Mouse (Mus musculus) kidney, embryonic 14.5 days (tissue): ENCODE results near the gene Camk2d. TPM values are rescaled to one million over a fixed set of nuclear protein-coding genes. Genes with fewer than 3 reads are reported as not detected.

Source experiments
- ATAC-seq: fragments of 200-750 bp; cut with Nextera tagmentation; 2 replicates; pipeline ENCODE4 v1.8.0; 2017; ENCODE audit warnings: moderate number of reproducible peaks, mild to moderate bottlenecking, moderate TSS enrichment, moderate library complexity; ENCODE audit not compliant: low FRiP score, low TSS enrichment
- H3K27ac ChIP-seq: fragments of 300-500 bp; sonication (generic); 2 replicates; pipeline ENCODE4 v1.5.1; 2014; ENCODE audit warnings: low read depth, mild to moderate bottlenecking, low read length, moderate library complexity, mixed read lengths
- H3K27me3 ChIP-seq: fragments of 300-500 bp; sonication (generic); 2 replicates; pipeline ENCODE4 v1.6.1; 2014; ENCODE audit warnings: mild to moderate bottlenecking, low read length; ENCODE audit not compliant: control insufficient read depth, insufficient read depth
- H3K36me3 ChIP-seq: fragments of 300-500 bp; sonication (generic); 2 replicates; pipeline ENCODE4 v1.6.1; 2014; ENCODE audit warnings: low read length, mixed read lengths; ENCODE audit not compliant: control insufficient read depth, insufficient read depth
- H3K4me1 ChIP-seq: fragments of 300-500 bp; sonication (generic); 2 replicates; pipeline ENCODE4 v1.6.1; 2014; ENCODE audit warnings: low read length, mixed read lengths; ENCODE audit not compliant: control insufficient read depth, insufficient read depth
- H3K4me2 ChIP-seq: fragments of 300-500 bp; sonication (generic); replicated peaks from 2 replicates; pipeline ENCODE4 v1.6.1; 2014; ENCODE audit warnings: low read depth, mild to moderate bottlenecking, low read length
- H3K4me3 ChIP-seq: fragments of 300-500 bp; sonication (generic); 2 replicates; pipeline ENCODE4 v1.5.1; 2014; ENCODE audit warnings: mild to moderate bottlenecking, low read length
- H3K9ac ChIP-seq: fragments of 300-500 bp; sonication (generic); 2 replicates; pipeline ENCODE4 v1.6.1; 2014; ENCODE audit warnings: low read depth, mild to moderate bottlenecking, low read length, moderate library complexity
- H3K9me3 ChIP-seq: fragments of 300-500 bp; sonication (generic); 2 replicates; pipeline ENCODE4 v1.6.1; 2016; ENCODE audit warnings: low read length; ENCODE audit not compliant: control insufficient read depth
- WGBS: fragments of 180-500 bp; shearing (Covaris S2); extraction: QIAGEN DNeasy Blood & Tissue Kit; methylation state at CpG from one replicate; pipeline ENCODE4 v1.1.7; 2014; 5-methylcytosine and 5-hydroxymethylcytosine counted together
- polyA plus RNA-seq: library from polyadenylated mRNA; unstranded; fragments of >200 nt; fragmentation: Nextera tagmentation; extraction: Ambion mirVana; gene quantifications from 2 replicates; pipeline ENCODE4 v1.2.1, GENCODE M21; 2014

The Camk2d gene
- polyA plus RNA-seq, 1 experiment from 2014 or later: 29.4 TPM

GRCm38 (mm10) chr3:126725647-126726046 lies 129.5 kb downstream of the Camk2d start:
- WGBS: 78% methylated on average over 9 of the region's 9 CpGs
- H3K9ac ChIP-seq: no peak overlapping the region
- H3K4me1 ChIP-seq: no peaks in the 10 kb centered on the region
- ATAC-seq: no peak
- H3K36me3 ChIP-seq: no peaks in the 10 kb centered on the region
- H3K27ac ChIP-seq: no peak overlapping the region
- no peaks in the 10 kb centered on the region for H3K9me3 ChIP-seq
- no peak overlapping the region for H3K4me3 ChIP-seq
- H3K27me3 ChIP-seq: no peaks in the 10 kb centered on the region
- H3K4me2 ChIP-seq: no peak overlapping the region

DNA sequence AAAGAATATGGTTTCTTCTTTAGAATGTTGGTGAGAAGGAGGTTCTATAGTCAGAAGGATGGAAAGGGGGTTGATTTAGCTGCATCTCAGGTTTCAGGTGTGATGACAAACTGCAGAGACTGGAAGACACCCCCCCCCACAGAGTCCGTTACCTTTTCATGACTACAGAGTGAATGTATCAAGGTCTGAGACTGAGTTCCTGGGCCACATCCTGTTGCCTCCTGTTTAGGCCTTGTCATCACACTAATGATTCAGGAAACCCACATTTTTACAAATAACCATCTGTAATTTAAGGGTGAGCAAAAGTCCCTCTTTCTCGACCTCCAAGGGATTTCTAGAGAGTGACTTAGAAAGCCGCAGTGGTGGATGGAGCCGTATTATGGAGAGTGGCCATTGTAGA lies 131.3 kb downstream of the Camk2d start:
- no peak overlapping the region for H3K4me3 ChIP-seq
- no peak overlapping the region for H3K4me2 ChIP-seq
- H3K4me1 ChIP-seq: no peaks in the 10 kb centered on the region
- no peaks in the 10 kb centered on the region for H3K27me3 ChIP-seq
- no peak overlapping the region for H3K9ac ChIP-seq
- H3K9me3 ChIP-seq: no peaks in the 10 kb centered on the region
- no peak overlapping the region for H3K27ac ChIP-seq
- 91% methylated on average over 4 of the region's 4 CpGs for WGBS
- no peak for ATAC-seq
- no peaks in the 10 kb centered on the region for H3K36me3 ChIP-seq

DNA sequence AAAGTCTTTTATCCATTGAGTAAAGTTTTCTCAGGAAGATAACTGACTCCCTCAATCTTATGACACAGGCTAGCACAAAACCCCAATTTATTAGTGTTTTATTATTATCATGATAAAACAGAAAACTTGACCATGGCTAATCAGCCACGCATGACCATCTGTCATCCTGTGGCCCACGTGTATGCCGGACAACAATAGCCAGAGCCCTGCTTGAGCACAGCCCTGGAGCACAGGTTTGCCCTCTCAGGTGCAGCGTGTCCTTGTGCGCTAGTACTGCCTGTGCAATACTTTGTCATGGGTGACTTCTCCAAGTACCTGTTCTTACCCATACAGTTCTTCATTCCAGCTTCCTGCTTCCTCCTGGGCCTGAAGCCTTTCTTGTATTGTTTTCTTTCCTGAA lies 134.3 kb downstream of the Camk2d start:
- Histone ChIP-seq H3K9me3 (no peaks in the 10 kb centered on the region), H3K9ac (no peak overlapping the region), H3K27ac (no peak overlapping the region), H3K4me1 (no peaks in the 10 kb centered on the region), H3K36me3 (no peaks in the 10 kb centered on the region), H3K4me2 (no peak overlapping the region), H3K27me3 (no peaks in the 10 kb centered on the region), H3K4me3 (no peak overlapping the region)
- WGBS: 87% methylated on average over 5 of the region's 5 CpGs
- no peak for ATAC-seq

DNA sequence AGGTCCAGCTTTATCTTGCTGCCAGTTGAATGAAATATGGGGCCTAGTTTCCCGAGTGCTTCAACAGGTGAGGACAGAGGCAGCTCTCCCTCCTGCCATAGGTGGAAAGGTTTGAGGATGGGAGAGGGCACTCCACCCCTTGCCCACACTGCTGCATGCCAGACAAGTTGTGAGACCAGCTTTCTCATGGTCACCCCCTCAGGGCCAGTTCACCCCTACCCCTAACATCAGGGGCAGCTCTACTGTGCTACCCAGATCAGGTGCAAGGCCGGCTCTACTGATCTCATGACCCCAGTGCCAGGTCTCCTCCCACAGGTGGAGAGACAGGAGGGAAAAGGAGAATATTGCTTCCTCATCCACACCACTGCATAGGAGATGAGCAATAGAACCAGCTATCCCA lies 136.2 kb downstream of the Camk2d start:
- H3K27ac ChIP-seq: no peak overlapping the region
- no peak overlapping the region for H3K4me3 ChIP-seq
- ATAC-seq: no peak
- 86% methylated on average over 2 of the region's 2 CpGs for WGBS
- H3K4me1 ChIP-seq: no peaks in the 10 kb centered on the region
- no peaks in the 10 kb centered on the region for H3K27me3 ChIP-seq
- H3K36me3 ChIP-seq: no peaks in the 10 kb centered on the region
- H3K4me2 ChIP-seq: no peak overlapping the region
- no peak overlapping the region for H3K9ac ChIP-seq
- H3K9me3 ChIP-seq: no peaks in the 10 kb centered on the region

- Histone ChIP-seq H3K27ac (no peak overlapping the region), H3K36me3 (no peaks in the 10 kb centered on the region), H3K27me3 (no peaks in the 10 kb centered on the region), H3K4me3 (no peak overlapping the region), H3K4me1 (no peaks in the 10 kb centered on the region), H3K9ac (no peak overlapping the region), H3K9me3 (no peaks in the 10 kb centered on the region), H3K4me2 (no peak overlapping the region)
- no peak for ATAC-seq
- 92% methylated on average over 2 of the region's 2 CpGs for WGBS
Observed at GRCm38 (mm10) chr3:126734533-126734932, 138.4 kb downstream of the Camk2d start.

DNA sequence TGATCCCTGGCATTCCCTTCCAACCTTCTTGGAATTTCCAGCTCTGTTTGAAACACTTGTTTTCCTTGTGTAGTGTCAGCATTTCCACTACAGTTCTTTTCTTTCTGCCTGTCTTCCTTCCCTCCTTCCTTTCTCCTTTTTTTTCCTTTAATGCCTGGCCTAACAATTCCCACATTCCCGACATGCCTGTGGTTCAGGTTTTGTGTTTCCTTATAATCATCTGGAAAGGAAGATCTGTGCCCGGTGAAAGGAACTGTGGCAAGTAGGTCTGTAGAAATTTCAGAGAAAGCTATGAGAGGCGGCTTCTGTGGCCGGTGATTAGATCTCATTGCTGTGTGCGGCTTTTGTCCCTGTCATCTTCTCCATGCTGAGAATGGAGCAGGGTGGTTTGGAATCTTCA lies 139.1 kb downstream of the Camk2d start:
- no peak overlapping the region for H3K4me3 ChIP-seq
- H3K9ac ChIP-seq: no peak overlapping the region
- H3K9me3 ChIP-seq: no peaks in the 10 kb centered on the region
- H3K36me3 ChIP-seq: no peaks in the 10 kb centered on the region
- H3K27ac ChIP-seq: no peak overlapping the region
- H3K4me1 ChIP-seq: no peaks in the 10 kb centered on the region
- WGBS: 81% methylated on average over 5 of the region's 5 CpGs
- no peaks in the 10 kb centered on the region for H3K27me3 ChIP-seq
- no peak overlapping the region for H3K4me2 ChIP-seq
- no peak for ATAC-seq

DNA sequence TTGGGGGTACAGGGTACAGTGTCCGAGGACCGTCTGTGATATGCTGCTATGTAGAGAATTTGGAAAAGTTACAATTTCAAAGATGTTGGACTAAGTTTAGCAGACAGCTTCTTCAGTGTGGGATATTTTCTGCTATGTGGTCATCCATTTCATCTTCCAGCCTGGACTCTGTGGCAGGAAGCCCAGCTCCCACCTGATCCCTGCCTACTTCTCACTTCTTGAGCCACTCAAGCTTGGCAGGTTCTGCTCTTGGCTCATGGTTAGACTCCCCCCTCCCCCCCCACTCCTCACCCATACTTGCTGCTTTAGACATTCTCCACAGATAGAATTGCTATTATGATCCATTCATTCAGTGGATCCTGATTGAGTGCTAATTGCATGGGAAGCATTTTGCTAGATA lies 141.0 kb downstream of the Camk2d start:
- no peak for ATAC-seq
- WGBS: 90% methylated on average over 2 of the region's 2 CpGs
- Histone ChIP-seq H3K4me1 (no peaks in the 10 kb centered on the region), H3K27ac (no peak overlapping the region), H3K4me3 (no peak overlapping the region), H3K36me3 (no peaks in the 10 kb centered on the region), H3K9me3 (no peaks in the 10 kb centered on the region), H3K4me2 (no peak overlapping the region), H3K27me3 (no peaks in the 10 kb centered on the region), H3K9ac (no peak overlapping the region)

DNA sequence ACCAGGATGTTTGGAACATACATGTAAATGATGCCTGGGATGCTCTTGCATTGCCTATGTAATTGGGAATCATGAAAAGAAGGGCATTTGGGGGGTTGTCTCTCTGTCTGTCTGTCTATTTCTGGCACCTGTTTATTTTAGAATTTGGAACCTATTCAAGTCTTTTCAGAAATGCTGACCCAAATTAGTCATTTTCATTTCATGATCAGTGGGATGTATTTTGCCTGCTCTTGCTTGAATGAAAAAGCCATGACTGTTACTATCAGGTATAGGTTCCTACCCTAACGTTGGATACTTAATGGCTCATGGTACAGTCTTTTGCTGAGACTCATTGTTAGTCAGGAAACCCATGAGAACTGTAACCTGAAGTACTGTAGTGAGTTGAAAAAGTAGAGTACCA lies 144.0 kb downstream of the Camk2d start:
- Histone ChIP-seq H3K9me3 (no peaks in the 10 kb centered on the region), H3K9ac (no peak overlapping the region), H3K27me3 (no peaks in the 10 kb centered on the region), H3K4me2 (no peak overlapping the region), H3K4me1 (no peaks in the 10 kb centered on the region), H3K27ac (no peak overlapping the region), H3K36me3 (no peaks in the 10 kb centered on the region), H3K4me3 (no peak overlapping the region)
- 75% methylated on average over 1 of the region's 1 CpGs for WGBS
- ATAC-seq: no peak

DNA sequence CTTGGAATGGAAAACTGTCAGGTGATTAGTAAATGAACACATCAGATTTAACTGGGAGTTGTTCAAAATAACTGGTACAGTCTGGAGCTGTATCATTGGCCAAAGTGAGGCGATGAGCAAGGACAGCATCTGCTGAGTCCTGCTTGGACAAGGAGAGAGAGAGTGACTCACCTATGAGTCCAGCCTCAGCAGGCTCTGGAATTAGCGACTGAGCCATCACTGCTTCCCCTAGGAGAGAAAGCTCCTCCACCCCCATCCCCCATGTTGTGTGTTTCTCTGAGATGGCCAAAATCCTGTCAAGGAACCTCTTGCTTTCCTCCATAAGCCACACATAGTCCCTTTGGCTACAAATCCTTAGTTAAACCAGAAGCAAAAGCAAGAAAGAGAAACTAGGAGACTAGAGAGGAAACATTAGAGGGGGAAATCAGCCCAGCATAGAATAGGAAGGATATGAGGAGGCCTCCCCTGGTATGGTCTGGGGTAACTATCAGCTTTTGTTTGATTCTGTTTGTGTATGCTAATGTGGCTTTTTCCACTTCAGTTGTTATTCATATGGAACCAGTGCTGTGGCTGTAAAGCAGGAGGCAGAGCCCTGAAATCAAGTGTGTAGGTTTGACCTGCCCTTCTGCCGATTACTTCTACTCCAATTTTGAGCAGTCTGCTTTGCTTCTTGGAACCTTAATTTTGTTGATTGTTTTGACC lies 148.5 kb downstream of the Camk2d start:
- H3K4me1 ChIP-seq: no peaks in the 10 kb centered on the region
- no peaks in the 10 kb centered on the region for H3K36me3 ChIP-seq
- 74% methylated on average over 3 of the region's 3 CpGs for WGBS
- no peaks in the 10 kb centered on the region for H3K27me3 ChIP-seq
- ATAC-seq: no peak
- no peak overlapping the region for H3K4me2 ChIP-seq
- no peaks in the 10 kb centered on the region for H3K9me3 ChIP-seq
- H3K9ac ChIP-seq: no peak overlapping the region
- H3K4me3 ChIP-seq: no peak overlapping the region
- no peak overlapping the region for H3K27ac ChIP-seq
